Mouse (Mus musculus): ENCODE results near the gene Gm5478.
"Not testable (repeated sequence)": the region's sequence is repeated elsewhere in the genome, so short reads cannot be mapped to it uniquely, and the experiment has no call there.

Gene Gm5478

DNA sequence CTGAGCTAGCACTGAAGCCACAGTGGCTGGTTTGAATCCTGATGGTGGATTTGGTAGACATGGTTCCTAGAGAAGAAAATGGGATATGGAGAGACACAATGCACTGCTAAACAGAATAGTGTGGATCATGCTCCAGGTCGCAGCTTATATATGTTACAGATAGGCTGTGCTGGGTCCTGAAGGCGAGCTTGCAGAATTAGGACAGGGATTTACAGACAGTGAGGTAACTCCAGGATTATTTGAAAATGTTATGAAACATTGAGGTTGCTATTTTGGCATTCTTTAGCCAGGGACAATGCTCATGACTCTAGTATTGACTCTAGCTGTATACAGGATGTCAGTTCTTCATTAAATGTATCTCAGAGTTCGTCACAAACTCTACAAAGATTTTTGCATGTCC is at the start of gene Gm5478:
Gene Gm5478 (minus strand): TSS at position 101 of the 400 bp plus-strand sequence.
- no peak for DNase-seq (ENCODE audit: low read depth, low spot score)

DNA sequence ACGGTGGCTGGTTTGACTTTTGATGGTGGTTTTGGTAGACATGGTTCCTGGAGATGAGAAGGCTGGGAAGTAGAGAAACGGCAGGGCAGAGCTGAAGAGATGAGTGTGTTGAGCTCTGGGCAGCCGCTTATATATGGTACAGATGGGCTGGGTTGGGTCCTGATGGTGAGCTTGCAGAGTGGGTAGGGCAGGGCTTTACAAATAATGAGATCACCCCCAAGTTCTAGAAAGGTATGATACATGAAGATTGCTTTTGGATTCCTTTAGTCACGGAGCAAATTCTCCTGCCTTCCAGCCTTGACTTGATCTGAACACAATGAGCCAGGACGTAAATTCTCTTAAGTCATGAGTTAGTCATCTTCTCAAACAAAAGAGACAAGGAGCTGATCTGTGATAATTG is 47.0 kb upstream of the Gm5478 start, which contains the start of gene Krt6a:
Gene Krt6a (minus strand): TSS at position 101 of the 400 bp plus-strand sequence.
- no peak for DNase-seq (ENCODE audit: low read depth, low spot score)

DNA sequence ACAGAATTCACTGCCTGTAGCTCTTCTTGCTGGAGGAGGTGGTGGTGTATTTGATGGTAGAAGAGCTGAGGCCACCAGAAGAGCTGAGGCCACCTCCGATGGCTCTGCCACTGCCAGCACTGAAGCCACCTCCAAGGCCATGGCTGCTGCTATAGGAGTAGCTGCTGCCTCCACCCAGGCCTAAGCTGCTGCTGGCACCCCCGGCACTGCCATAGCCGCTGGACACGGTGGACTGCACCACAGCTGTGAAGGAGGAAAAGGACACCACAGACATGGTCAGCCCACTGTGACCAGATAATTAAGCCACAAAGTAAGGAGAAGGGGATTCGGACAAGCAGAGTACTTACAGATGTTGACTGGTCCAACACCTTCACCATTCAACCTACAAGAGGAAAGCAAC is 43.3 kb upstream of the Gm5478 start:
- not testable (repeated sequence) for DNase-seq (ENCODE audit: low read depth, low spot score)

DNA sequence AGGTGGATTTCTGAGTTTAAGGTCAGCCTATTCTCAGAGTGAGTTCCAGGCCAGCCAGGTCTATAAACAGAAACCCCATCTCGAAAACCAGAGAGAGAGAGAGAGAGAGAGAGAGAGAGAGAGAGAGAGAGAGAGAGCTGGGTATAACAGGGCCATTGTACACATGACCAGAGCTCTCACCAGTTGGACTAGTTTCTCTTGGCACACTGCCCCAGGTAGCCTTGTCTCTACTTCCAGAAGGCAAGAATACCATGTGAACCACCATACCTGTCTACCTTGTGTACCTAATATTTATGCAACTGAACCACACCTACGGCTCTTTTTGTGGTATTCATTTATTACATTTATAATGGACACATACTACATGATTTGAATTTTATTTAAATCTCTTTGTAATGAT is 41.0 kb upstream of the Gm5478 start:
- DNase-seq (ENCODE audit: low read depth, low spot score) = no peak

DNA sequence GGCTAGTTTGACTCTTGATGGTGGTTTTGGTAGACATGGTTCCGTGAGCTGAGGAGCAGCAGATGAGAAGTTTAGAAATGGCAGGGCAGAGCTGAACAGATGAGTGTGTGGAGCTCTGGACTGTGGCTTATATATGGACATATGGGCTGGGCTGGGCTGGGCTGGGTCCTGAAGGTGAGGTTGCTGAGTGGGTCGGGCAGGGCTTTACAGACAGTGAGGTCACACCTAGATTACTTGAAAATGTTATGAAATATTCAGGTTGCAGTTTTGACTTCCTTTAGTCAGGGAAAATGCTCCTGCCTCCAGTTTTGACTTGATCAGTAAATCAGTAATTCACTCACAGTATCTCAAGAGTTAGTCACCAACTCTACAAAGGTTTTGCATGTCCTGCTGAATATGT is 33.0 kb upstream of the Gm5478 start, which contains the start of gene Krt6b:
Gene Krt6b (minus strand): TSS at position 101 of the 400 bp plus-strand sequence.
- no peak for DNase-seq (ENCODE audit: low read depth, low spot score)

DNA sequence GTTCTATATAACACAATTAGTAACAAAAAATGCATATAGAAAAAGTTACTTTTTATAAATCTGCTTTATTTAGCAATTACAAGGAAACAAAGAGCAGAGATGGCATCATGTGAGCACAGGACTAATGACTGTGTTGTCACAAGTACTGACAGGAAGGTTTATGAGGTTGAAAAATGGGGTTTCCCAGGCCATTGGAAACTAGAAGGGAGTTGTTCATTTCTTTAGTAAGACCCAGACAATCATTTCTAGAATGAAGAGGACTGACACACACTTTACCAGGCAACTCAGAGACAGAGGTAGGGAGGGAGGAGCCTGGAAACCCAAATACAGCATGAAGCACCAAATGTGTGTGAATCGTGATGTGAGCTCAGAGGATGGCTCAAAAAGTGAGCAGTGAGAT is 28.8 kb upstream of the Gm5478 start:
- no peak for DNase-seq (ENCODE audit: low read depth, low spot score)

DNA sequence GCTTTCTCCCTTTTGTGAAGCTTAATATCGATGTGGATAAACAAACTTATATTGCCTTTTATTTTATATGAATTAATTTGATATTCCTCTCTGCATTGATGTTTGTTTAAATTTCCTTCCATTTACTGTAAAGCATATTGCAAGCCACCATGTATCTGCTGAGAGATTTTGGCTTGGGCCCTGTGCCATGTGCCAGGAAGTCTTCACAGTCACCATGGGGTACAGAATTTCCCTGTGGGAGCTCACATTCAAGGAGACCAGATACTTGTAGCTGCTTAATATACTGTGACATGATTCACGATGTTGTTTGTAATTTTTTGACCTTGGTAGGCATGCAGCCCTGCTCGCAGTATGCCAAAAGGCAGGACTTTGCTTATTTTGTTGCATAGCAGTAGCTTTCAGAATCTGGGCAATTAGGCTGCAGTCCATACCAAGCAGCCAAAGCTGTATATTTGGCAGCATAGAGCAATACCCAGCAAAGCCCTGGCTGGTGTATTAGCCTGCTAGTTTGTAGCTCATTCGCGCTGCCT is 5.6 kb upstream of the Gm5478 start:
- no peak for DNase-seq (ENCODE audit: low read depth, low spot score)

DNA sequence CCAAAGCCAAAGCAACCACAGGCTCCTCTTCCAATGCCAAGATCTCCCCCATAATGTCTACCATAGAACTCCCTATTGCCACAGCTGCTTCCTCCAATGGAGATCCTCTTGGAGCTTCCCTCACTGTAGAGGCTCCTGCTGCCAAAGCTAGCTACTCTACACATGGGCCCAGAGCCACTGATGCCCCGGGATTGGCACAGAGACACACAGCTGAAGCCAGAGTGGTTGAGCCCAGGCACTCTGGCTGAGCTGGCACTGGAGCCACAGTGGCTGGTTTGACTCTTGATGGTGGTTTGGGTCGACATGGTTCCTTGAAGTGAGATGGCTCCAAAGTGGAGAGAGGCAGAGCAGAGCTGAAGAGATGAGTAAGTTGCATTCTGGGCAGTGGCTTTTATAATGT is 19.3 kb downstream of the Gm5478 start, which contains the start of gene Gm5414:
Gene Gm5414 (minus strand): TSS at position 305 of the 400 bp plus-strand sequence.
- no peak for DNase-seq (ENCODE audit: low read depth, low spot score)

DNA sequence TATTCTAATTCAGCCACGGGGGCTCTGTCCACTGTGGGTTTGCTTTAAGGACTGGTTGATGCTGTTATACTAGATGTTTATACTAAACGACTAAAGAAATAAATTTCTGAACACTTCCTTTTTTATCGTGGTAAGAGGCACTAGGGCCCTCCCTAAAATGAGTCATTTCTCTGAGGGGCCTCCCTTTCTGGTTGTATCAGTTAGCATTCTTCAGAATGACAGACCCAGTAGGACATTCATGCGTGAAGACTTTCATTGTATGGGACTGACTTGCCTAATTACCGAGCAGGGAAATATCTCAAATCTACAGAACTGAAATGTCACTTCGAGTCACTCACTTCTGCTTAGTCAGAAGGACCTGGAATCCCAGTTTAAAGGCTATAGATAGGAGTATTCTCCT is 48.1 kb downstream of the Gm5478 start:
- no peak for DNase-seq (ENCODE audit: low read depth, low spot score)

All from c-Kit-negative CD71-positive TER-119-positive erythroid progenitor cells, embryonic 14.5 days (primary cell).